Mouse (Mus musculus): ENCODE measurements around the gene Lif. TPM values are rescaled to one million over a fixed set of nuclear protein-coding genes. Genes with fewer than 3 reads are reported as not detected.

Lif gene
- polyA plus RNA-seq, 1 experiment: not detected

- Histone ChIP-seq H3K27ac (ENCODE audit: insufficient read depth, low read depth, low read length) (peak within 1 kb of the TSS; percentile 2; the same call in 1 of the 2 replicates), H3K4me3 (ENCODE audit: insufficient read depth, low read depth, low read length) (peak within 1 kb of the TSS; percentile 35), H3K4me1 (ENCODE audit: control insufficient read depth, insufficient read depth, low read length) (peaks cover 13% of the 10 kb centered on the region)
- 5% methylated on average over 56 of the region's 56 CpGs for WGBS
- no peak; the same call in 1 of the 2 replicates for TF ChIP-seq CTCF (IDR thresholded peaks at IDR 0.05; ENCODE audit: insufficient read depth, low read depth, low read length)
- no peak for TF ChIP-seq POLR2A (IDR thresholded peaks at IDR 0.05; ENCODE audit: insufficient read depth, low read depth, low read length)
These were observed 39.3 kb upstream of the Lif start, which contains the start of gene Castor1 for GRCm38 (mm10) chr11:4217914-4218629. Gene Castor1 (plus strand): TSS chr11:4218225.

- Histone ChIP-seq H3K4me1 (ENCODE audit: control insufficient read depth, insufficient read depth, low read length) (peaks cover 13% of the 10 kb centered on the region), H3K4me3 (ENCODE audit: insufficient read depth, low read depth, low read length) (peak overlapping the region; percentile 35; the same call in 1 of the 2 replicates), H3K27ac (ENCODE audit: insufficient read depth, low read depth, low read length) (0 out of 2 replicates have a peak overlapping the region, but pooled peaks have one; percentile 2)
- WGBS: 27% methylated on average over 6 of the region's 6 CpGs
- TF ChIP-seq POLR2A (IDR thresholded peaks at IDR 0.05; ENCODE audit: insufficient read depth, low read depth, low read length): no peak
- TF ChIP-seq CTCF (IDR thresholded peaks at IDR 0.05; ENCODE audit: insufficient read depth, low read depth, low read length): no peak
These were observed 38.7 kb upstream of the Lif start for GRCm38 (mm10) chr11:4218637-4219036.

GRCm38 (mm10) chr11:4219317-4219751 lies 38.0 kb upstream of the Lif start:
- Histone ChIP-seq H3K4me3 (ENCODE audit: insufficient read depth, low read depth, low read length) (no peak overlapping the region), H3K27ac (ENCODE audit: insufficient read depth, low read depth, low read length) (no peak overlapping the region; the same call in 1 of the 2 replicates), H3K4me1 (ENCODE audit: control insufficient read depth, insufficient read depth, low read length) (peaks cover 13% of the 10 kb centered on the region)
- 24% methylated on average over 2 of the region's 2 CpGs for WGBS
- TF ChIP-seq POLR2A (IDR thresholded peaks at IDR 0.05; ENCODE audit: insufficient read depth, low read depth, low read length): no peak
- no peak for TF ChIP-seq CTCF (IDR thresholded peaks at IDR 0.05; ENCODE audit: insufficient read depth, low read depth, low read length)

GRCm38 (mm10) chr11:4219908-4220307 lies 37.4 kb upstream of the Lif start:
- Histone ChIP-seq H3K4me1 (ENCODE audit: control insufficient read depth, insufficient read depth, low read length) (peaks cover 13% of the 10 kb centered on the region), H3K27ac (ENCODE audit: insufficient read depth, low read depth, low read length) (no peak overlapping the region), H3K4me3 (ENCODE audit: insufficient read depth, low read depth, low read length) (no peak overlapping the region)
- TF ChIP-seq POLR2A (IDR thresholded peaks at IDR 0.05; ENCODE audit: insufficient read depth, low read depth, low read length) (no peak), CTCF (IDR thresholded peaks at IDR 0.05; ENCODE audit: insufficient read depth, low read depth, low read length) (no peak)
- WGBS: 58% methylated on average over 9 of the region's 9 CpGs

GRCm38 (mm10) chr11:4220443-4221400 lies 36.6 kb upstream of the Lif start:
- TF ChIP-seq CTCF (IDR thresholded peaks at IDR 0.05; ENCODE audit: insufficient read depth, low read depth, low read length): peak; percentile 80
- no peak for TF ChIP-seq POLR2A (IDR thresholded peaks at IDR 0.05; ENCODE audit: insufficient read depth, low read depth, low read length)
- peaks cover 13% of the 10 kb centered on the region for H3K4me1 ChIP-seq (ENCODE audit: control insufficient read depth, insufficient read depth, low read length)
- H3K27ac ChIP-seq (ENCODE audit: insufficient read depth, low read depth, low read length): no peak overlapping the region
- WGBS: 59% methylated on average over 28 of the region's 28 CpGs
- H3K4me3 ChIP-seq (ENCODE audit: insufficient read depth, low read depth, low read length): no peak overlapping the region

- no peak for TF ChIP-seq CTCF (IDR thresholded peaks at IDR 0.05; ENCODE audit: insufficient read depth, low read depth, low read length)
- Histone ChIP-seq H3K4me1 (ENCODE audit: control insufficient read depth, insufficient read depth, low read length) (peaks cover 13% of the 10 kb centered on the region), H3K4me3 (ENCODE audit: insufficient read depth, low read depth, low read length) (no peak overlapping the region), H3K27ac (ENCODE audit: insufficient read depth, low read depth, low read length) (no peak overlapping the region)
- 80% methylated on average over 17 of the region's 17 CpGs for WGBS
These were observed 35.1 kb upstream of the Lif start for GRCm38 (mm10) chr11:4222046-4222950.

- Histone ChIP-seq H3K4me1 (ENCODE audit: control insufficient read depth, insufficient read depth, low read length) (peaks cover 6% of the 10 kb centered on the region; the same call in 1 of the 2 replicates), H3K27ac (ENCODE audit: insufficient read depth, low read depth, low read length) (no peak overlapping the region), H3K4me3 (ENCODE audit: insufficient read depth, low read depth, low read length) (no peak overlapping the region)
- WGBS: 41% methylated on average over 7 of the region's 7 CpGs
- TF ChIP-seq CTCF (IDR thresholded peaks at IDR 0.05; ENCODE audit: insufficient read depth, low read depth, low read length) (no peak), POLR2A (IDR thresholded peaks at IDR 0.05; ENCODE audit: insufficient read depth, low read depth, low read length) (no peak)
These were observed 33.8 kb upstream of the Lif start for GRCm38 (mm10) chr11:4223393-4224188.
